Mouse (Mus musculus) CD4-positive naive resting alpha-beta T cell, adult 76 days (primary cell): Measurements from ENCODE around the gene Nemf. TPM values are rescaled to one million over a fixed set of nuclear protein-coding genes. Genes with fewer than 3 reads are reported as not detected.

ENCODE experiments used
- total RNA-seq: library from RNA; stranded (reverse); gene quantifications from one replicate; pipeline ENCODE4 v1.2.4, GENCODE M21; 2023

Gene Nemf
- total RNA-seq = 108 TPM

GRCm38 (mm10) chr12:69356546-69357299 lies at the start of gene Nemf:
Nemf (minus strand) TSS chr12:69357165.

GRCm38 (mm10) chr12:69371854-69372671 lies 15.1 kb upstream of the Nemf start, which contains the start of the genes Arf6 and Gm9887:
Arf6 (plus strand) TSS chr12:69372150.
Gm9887 (minus strand) TSS chr12:69372458.

GRCm38 (mm10) chr12:69296511-69297410 lies 60.2 kb downstream of the Nemf start, which contains the start of gene Klhdc2:
Klhdc2 (plus strand) TSS chr12:69296681.

Other genes with a start within 250 kb of the Nemf start
- 6,880 TPM for gene Rps29, start 198.0 kb downstream of the Nemf start, total RNA-seq
- gene Lrr1, start 188.4 kb downstream of the Nemf start, total RNA-seq = not detected
- 443 TPM for gene Rpl36al, start 173.1 kb downstream of the Nemf start, total RNA-seq
- gene Mgat2, start 173.0 kb downstream of the Nemf start, total RNA-seq = 28.0 TPM
- gene Gm49383, start 160.1 kb downstream of the Nemf start, total RNA-seq = 8.3 TPM
- gene Dnaaf2, start 158.7 kb downstream of the Nemf start, total RNA-seq = 5.8 TPM
- 4.7 TPM for gene Gm49384, start 152.9 kb downstream of the Nemf start, total RNA-seq
- 23.4 TPM for gene Pole2, start 129.0 kb downstream of the Nemf start, total RNA-seq
- gene Klhdc1, start 116.0 kb downstream of the Nemf start, total RNA-seq = 29.6 TPM
- 83.8 TPM for gene Klhdc2, start 60.5 kb downstream of the Nemf start, total RNA-seq
- gene Arf6, start 15.0 kb upstream of the Nemf start, total RNA-seq = 240 TPM
- gene Gm9887, start 15.3 kb upstream of the Nemf start, total RNA-seq = 6.1 TPM
- 13.3 TPM for gene Vcpkmt, start 225.9 kb upstream of the Nemf start, total RNA-seq